Mouse (Mus musculus): ENCODE data around the gene Rassf3. TPM values are rescaled to one million over a fixed set of nuclear protein-coding genes. Genes with fewer than 3 reads are reported as not detected.
A peak's percentile ranks its signal among the peaks of the same experiment; 100 is the strongest.

Gene Rassf3
- polyA plus RNA-seq, 1 experiment from 2014 or later = 6.2 TPM

DNA sequence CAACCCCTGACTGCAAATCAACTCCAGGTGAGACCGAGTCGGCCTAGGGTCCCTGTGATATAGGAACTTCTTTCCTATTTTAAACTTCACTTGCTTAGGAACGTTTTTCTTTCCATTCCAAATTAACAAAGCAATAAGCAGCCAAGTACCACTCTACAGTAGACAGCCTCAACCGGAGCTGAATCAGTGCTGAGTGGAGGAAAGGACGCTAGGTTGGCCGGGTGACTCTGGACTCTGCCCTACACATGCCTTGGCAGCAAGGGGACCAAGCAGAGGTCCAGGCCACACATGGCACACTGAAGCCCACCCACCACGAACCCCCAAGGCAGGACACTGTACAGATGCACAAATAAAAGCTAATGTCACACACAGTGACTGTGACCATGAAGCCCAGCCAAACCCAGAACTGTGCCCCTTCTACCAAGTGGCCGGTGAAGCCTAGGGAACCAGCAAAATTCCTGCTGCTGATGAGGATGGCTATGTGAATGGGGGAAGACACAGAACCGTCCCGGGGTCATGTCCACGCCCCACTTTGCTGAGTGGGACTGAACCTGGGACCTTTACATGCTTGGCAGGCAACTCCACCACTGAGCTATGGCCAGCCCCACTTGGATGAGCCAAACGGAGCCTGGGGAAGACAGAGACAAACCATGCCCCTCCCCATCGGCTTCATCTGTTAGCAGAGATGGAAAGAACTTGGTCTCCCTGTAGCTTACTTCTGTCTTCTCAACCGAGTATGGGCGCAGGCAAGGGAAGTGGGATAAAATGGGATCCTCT lies 45.2 kb downstream of the Rassf3 start:
- no peak for DNase-seq (ENCODE audit: low spot score)

DNA sequence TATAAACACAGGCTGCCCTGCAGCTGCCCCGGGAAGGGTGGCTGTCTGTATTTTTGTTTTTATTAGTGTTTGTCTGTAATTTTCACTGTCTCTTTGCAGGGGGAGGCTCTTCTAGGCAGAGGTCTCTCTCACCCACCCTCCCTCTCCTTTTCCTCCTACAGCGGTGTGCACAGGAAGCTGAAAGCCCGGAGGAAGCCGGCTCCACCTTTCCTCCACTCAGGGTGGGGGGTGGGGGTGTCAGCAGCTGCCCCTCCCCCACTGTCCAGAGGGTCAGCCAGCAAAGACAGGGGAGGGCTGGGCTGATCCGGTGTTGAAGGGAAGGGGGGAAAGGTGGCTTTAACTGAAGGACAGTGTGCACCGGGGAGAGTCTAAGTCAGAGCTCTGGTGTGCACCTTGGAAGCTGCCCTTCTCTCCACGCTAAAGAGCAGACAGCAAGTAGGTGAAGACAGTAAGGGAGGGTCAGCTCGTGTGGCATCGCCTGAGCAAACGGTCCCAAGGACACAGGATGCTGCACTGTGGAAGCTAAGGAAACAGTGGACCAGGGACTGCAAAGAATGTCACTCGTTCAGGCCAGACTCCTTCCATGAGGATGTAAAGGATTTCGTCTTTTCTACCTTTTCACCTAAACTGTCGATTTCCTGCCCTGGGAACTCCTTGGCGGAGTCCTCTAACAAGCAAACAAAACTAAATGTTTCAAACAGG lies 46.0 kb downstream of the Rassf3 start:
- peak; percentile 38 for DNase-seq (ENCODE audit: low spot score)

DNA sequence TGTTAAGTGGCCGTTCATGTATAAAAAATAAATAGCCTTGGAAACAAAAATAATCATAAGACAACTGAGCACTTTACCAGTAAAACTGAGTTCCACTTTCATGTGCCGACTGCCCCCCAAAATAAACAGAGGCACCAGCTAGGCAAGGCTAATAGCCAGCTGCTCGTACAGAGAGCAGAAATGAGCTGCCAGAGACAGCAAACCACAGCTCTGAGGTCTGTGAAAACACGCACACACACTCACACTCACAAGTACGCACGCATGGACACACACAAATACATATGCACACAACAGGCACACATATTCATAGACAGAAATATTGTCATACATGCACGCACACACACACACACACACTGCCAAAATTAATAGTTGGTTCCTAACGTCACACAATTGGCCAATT lies 46.6 kb downstream of the Rassf3 start:
- no peak for DNase-seq (ENCODE audit: low spot score)

DNA sequence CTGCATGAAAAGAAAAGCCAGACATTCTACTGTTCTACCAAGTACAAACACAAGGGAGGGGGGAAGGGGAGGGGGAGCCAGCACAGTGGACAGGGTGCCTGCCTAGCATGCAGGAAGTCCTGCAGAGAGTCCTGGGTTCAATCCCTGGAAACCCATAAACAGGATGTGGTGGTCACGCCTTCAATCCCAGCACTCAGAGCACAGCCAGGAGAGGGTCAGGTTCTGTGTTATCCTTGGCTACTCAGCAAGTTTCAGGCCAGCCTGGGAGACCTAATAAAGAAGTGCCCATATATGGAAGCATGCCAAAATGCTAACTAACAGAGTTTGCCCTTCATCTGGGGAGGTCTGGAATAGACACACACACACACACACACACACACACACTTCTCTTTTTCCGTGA lies 47.1 kb downstream of the Rassf3 start:
- no peak for DNase-seq (ENCODE audit: low spot score)

DNA sequence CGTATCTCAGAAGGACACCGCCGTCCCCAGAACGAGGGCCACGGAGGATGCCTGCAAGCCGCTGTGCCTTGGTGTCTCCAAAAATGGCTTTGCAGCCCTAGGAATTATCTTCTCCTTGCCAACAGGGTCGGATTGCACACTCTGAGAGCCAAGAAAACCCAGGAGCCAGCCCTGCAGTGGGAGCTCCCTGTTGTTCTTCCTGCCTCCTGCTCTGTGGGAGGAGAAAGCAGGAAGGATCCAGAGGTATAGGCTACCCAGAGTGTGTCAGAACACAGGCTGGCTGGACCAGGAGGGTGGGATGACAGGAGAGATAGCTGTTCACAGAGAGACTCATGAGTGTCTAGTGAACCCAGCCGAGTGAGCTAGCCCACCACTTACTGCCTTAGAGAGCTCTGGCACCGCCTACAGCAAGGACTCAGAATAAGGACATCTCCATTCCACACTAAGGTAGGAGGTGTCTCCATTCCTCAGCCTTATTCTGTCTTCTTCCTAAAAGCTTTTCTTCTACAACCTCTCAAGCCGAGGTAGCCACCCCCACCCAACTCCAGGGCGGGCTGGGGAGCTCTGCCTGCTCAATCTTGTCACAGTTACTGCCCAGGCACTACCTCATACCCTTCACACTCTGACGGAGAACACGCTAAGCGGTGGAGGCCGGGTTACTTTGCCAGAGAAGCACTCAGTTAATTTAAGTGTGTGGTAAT lies 48.0 kb downstream of the Rassf3 start:
- no peak for DNase-seq (ENCODE audit: low spot score)

DNA sequence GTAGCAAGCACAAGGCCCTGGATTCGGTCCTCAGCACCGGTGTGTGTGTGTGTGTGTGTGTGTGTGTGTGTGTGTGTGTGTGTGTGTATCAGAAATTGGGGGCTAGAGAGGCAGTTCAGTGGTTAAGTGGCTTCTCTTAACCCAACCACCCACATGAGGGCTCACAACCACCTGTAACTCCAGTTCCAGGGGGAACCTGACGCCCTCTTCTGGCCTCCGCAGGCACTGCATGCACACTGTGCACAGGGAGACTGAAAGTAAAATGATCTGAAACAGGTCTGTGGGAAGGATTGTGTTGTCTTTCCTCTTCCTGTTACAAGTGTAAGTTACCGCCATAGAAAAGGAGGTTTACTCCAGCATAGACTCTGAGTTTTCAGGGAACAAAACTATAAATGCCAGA lies 49.0 kb downstream of the Rassf3 start:
- peak; percentile 63 for DNase-seq (ENCODE audit: low spot score)

- no peak for DNase-seq (ENCODE audit: low spot score)
Measured at GRCm38 (mm10) chr10:121426458-121427070, 49.6 kb downstream of the Rassf3 start.

DNA sequence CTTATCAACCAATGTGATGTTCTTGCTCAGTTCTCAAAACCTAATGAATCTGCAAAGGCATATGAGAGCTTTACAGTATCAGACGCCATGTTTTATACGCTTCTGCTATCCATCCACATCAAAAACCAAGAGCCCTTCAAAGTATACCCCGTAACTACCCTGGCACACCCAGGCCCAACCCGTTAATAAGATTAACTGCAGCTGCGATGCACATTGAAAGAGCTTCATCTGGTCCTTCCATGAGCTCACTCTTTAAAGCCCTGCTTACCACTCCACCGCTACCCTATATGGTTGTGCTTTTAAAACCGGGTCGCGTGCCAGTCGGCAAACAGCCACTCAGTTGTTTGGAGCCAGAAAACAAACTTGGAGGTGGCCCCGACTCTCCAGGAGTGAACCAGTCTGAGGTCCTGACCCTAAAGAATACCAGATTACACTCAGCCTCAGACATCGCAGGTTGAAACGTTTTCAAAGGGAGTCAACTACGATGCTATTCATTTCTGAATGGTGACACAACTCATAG lies 50.6 kb downstream of the Rassf3 start:
- DNase-seq (ENCODE audit: low spot score) = no peak

DNA sequence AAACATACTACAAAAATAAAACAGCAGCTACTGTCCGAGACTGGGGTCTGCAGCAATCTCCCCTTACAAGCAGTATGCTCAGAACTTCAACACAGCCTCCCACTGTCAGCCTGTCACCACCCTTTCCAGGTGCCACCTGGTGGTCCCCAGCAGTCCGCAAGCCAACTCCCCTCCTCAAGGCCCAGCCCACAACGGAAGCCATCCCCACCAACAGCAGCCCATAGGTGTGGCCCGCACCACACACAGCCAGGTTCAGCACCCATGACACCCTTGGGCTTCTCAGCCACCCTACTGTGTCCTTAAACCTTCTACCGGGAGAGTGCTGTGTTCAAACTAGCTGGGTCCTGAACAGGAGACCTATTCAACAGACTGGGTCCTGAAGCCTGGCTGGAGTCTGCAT lies 51.1 kb downstream of the Rassf3 start:
- peak; percentile 46 for DNase-seq (ENCODE audit: low spot score)

- no peak for DNase-seq (ENCODE audit: low spot score)
Measured at GRCm38 (mm10) chr10:121424455-121424854, 51.7 kb downstream of the Rassf3 start.

GRCm38 (mm10) chr10:121423541-121424349 lies 52.4 kb downstream of the Rassf3 start:
- DNase-seq (ENCODE audit: low spot score) = no peak

DNA sequence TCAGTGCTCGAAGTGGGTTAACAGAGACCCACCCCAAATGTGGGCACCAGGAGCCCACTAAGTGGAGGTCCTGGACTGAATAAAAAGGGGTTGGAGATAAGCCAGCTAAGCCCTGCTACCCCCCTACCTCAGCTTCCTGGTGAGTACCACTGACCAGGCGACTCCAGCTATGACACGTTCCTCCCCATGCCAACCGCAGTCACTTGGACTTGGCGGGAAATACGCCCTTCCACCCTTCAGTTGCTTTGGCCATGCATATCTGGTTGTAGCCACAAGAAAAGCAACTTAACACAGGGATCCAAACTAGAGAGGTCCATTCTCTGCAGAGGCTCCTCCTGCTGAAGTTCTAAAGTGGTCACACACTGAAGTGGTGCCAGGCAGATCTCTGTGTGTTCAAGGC lies 53.9 kb downstream of the Rassf3 start:
- DNase-seq (ENCODE audit: low spot score) = no peak

- no peak for DNase-seq (ENCODE audit: low spot score)
Measured at GRCm38 (mm10) chr10:121421657-121422290, 54.4 kb downstream of the Rassf3 start.

DNA sequence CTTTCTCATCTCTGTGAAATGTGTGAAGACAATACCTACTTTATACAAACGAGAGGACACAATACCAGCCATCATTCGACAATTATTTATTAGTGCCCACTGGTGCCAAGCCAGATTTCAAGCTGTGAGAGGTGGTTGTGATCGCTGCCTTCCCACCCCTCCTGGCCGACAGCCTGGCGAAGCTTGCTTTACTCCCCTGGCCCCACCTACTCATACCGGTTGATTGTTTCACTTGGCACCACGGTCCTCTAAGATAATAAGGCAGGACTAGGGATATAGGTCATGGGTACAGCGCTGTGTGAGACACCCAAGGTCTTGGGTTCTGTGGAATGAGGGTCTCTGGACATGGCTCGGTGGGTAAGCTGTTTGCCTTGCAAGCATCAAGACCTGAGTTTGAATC lies 55.1 kb downstream of the Rassf3 start:
- no peak for DNase-seq (ENCODE audit: low spot score)

- peak; percentile 56 for DNase-seq (ENCODE audit: low spot score)
Measured at GRCm38 (mm10) chr10:121419640-121420470, 56.3 kb downstream of the Rassf3 start.

DNA sequence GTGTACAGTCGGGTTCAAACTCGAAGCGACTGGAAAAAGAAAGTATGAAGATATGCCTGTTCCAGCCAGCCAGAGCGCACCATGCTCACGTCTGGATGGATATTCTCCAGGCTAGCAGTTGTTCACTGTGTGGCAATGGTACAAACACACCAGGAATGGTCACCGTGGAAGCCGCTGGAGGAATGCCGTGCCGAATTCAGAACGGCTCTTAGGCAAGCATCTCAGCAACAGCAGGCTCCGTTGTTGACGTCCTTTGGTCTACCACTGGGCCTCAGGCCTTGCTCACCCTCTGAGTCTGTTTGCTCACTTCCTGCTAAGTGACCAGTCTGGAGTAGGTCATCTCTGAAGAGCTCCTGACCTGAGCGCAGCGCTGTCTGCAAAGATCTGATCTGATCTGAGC lies 57.3 kb downstream of the Rassf3 start:
- DNase-seq (ENCODE audit: low spot score) = no peak

DNA sequence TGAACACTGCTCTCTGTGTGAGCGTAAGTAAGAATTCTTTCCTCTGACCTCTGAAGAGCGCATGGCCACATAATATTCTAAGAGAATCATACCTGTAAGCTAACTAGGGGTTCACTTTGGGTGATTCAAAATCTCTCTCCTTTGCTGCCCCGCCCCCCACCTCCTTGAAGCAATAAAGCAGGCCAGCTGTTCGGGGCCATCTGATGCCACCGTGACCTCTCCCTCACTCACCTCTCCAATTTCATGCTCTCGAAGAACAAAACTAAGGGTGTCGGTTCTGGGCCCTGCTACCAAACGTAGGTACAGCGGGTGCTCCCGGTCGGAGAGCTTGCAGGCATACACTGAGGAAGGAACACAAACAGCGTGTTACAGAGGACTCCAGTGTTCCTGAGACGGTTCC lies 62.0 kb downstream of the Rassf3 start:
- DNase-seq (ENCODE audit: low spot score) = no peak

- DNase-seq (ENCODE audit: low spot score) = no peak
Measured at GRCm38 (mm10) chr10:121412824-121413223, 63.3 kb downstream of the Rassf3 start.

DNA sequence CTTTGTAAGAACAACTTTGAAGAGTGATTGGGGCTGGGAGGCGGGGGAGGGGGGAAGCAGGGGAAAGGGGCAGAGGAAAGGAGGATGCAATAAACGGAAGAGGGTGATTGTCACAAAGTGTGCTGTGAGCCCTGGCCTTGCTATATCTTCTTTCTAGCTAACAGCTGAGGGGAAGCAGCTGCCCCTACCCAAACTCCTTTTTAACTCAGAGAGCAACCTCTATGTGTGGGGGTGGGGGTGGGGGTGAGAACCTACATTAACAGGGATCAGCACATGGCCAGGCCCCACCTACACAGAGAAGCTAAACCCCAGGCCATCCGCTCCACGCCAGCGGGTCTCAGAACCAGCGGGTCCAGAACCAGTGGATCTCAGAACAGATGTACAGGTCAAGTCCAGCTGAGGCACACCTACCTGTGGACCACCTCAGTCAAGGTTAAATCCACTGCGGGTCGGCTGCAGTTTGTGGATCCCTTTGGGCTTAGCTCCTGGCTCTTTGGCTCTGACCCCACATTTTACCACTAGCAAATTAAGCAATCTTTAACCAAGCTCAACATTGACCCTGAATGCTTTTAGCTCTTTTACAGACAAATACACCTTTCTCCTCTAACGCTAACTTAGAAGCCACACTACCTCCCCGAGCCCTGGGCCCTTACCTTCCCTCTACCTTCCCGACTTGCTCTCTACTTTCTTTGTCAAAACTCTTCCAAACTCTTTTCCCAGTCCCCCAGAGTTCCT lies 64.3 kb downstream of the Rassf3 start:
- DNase-seq (ENCODE audit: low spot score) = no peak

All from thymus, postnatal 0 days (tissue).